Mouse (Mus musculus) right cerebral cortex, postnatal 4 days (tissue): ENCODE results near the gene Mmd2.
A peak's percentile ranks its signal among the peaks of the same experiment; 100 is the strongest.

ENCODE experiments used
- DNase-seq: peaks from one replicate; pipeline ENCODE4 v3.0.0-alpha.2; 2022

Gene Mmd2

DNA sequence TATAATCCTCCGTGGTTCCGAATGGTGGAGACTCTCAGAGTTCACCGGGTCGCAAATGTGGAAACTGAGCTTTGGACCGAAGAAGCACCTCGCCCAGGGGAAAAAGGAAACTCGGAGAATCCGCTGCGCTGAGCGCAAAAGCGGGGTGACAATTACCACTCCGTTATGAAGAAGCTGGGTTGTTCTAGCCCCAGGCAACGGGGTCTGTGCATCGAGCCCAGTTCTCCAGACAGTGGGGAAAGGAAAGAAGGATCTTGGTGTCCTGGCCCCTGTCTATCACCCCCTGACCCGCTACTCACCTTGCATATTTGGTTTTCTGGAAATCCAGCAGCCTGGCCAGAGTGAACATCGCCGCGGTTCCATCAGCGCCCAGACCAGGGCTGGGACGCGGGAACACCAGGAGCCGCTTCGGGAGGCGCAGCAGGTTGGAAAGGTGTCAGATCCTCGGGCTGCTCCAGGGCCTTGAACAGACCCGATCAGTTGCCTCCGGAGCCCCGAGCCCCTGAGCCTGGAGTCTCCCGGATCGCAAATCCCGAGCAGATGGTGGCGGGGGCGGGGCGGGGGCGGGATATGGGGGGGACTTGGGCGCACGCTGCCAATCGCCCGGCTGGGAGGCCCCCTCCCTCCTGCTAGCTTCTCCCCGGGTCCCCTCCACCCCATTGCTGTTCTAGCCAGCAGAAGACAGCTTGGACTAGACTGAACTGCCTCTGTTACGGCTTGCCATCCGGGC, at the start of gene Mmd2:
Gene Mmd2, minus strand, starts transcription at position 542 of the 730 bp plus-strand sequence.
- DNase-seq: peak; percentile 75

DNA sequence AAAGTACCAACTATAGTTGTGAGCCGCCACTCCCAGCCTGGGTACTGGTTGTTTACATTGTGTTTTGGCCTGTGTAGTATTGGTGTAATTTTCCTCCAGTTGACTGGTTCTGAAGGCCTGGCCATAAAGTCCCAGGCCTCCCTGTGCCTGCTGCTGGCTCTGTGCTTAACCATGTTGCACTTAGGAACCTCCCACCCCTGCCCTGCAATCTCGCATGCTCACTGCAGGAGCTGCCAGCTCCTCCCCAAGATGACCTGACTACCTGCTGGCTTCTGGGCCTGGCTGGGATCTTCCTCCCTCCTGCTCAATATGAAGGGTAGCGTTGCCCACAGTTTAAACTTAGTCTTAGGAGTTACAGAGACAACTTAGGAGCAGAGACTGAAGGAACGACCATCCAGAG, 43.7 kb upstream of the Mmd2 start:
- no peak for DNase-seq

DNA sequence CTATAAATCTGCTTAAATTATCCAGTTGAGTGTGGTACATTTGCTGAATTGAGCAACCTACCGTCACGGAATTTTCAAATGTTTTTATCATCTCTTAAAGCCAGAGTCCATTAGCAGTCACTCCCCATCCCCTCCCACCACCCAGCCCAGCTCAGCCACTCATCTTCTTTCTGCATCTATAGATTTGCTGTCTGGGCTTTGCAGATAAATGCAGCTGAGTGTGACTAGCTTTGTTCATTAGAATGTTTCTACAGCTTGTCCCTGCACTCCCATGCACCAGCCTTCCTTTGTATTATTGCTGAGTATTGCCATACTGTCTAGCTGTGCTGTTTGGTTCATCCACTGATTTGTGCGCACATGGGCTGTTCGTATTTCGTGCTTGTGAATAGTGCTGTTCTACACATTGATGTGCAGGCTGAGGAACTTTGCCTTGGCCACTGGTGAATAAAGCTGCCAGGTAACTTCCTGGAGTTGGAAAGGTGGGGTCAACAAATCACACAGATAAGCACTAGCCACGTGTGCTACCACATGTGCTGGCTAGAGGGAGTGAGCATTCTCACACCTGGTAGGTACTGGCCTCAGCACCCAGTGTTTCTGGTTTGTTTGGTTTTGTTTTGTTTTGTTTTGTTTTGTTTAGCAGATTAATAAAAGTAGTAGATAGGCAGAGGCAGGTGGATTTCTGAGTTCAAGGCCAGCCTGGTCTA, 42.3 kb upstream of the Mmd2 start:
- DNase-seq: no peak

DNA sequence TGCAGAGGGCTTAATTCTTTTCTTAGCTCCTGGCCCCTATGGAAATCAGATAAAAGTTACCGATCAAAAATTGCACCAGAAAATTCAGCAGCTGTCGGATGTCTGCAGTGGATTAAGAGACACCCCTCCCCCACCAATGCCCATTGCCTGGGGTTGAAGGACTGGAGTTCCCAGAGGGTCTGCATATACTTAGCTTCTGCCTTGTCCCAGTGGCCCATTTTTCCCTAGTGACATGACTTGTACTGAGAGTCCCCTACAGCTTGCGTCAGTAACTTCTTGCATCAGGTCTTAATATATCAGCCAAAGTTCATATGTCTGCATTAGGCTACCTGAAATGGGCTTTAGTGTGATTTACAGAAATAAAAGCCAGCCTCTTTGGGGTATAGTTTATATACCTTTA, 41.8 kb upstream of the Mmd2 start:
- DNase-seq: no peak

DNA sequence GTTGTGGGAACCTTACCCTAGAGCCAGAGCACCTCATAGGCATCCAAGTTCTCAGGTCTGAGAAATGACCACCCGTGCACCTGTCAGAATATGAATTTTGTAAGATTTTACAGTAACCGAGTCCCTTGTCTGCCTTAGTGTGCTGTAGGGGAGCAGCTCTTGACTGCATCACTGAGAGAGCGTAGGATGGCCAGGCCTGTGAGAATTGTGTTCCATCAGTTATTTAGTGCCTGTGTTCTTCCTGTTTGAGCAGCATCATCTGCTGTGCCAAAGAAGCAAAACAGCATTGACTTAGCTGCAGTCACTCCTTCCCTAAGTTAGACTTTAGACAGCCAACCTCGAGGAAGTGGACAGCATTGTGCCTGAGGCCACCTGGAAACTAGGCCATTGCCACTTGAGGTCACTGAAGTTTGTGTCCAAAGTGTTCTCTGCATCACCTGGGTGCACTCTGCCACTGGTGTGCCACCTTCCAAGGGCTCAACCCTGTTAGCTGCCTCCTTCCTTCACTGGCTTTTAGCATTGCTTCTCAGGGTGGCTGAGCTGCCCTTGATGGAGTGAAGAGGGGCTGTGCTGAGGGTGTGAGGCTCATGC, 41.0 kb upstream of the Mmd2 start:
- DNase-seq: no peak

DNA sequence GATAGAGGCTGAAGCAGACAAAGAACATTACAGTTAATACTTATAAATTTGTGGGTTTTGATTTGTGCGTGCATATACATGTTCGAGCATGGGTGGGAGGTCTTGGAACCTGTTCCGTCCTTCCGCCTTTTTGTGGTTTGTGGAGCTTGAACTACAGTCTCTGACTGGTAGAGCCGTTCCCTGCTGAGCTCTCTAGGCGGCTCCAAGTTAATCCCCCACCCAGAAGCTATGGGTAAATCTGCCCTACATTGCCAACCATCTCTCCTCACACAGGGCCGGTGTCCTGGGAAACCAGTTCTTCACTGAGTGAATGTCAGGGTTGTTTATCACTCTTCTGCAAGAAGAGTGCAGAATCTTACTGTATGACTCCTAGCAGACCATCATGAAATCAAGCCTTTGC, 39.6 kb upstream of the Mmd2 start:
- no peak for DNase-seq

DNA sequence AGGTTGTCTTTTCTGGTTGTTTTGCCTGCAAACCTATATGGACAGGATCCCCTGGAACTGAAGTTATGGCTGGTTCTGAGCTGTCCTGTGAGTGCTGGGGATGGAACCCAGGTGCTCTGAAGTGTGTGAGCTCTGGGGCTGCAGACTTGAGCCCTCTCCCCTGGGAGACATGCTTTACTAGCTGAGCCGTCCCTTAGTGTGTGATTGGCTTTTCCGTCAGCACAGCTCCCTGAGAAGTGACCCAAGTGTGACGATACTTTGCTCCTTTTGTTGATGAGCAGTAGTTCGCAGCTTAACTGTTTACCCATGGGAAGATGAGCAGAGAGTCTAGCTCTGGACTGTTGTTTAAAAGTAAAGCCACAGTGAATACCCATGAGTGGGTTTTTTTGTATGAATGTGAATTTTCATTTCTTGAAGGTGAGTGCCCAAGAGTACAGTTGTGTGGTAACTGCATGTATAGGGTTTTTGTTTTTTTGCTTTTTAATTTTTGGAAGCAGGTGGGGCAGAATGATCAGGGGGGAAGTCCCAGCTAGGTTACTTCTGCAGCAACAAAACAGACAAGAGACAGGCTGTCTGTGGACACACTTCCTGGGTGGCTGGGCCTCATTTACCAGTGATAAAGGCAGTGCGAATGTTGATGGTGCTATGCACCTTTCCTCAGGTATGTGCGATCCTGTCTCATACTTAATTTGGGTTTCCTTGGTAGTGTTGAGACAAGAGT, 32.9 kb upstream of the Mmd2 start:
- no peak for DNase-seq

DNA sequence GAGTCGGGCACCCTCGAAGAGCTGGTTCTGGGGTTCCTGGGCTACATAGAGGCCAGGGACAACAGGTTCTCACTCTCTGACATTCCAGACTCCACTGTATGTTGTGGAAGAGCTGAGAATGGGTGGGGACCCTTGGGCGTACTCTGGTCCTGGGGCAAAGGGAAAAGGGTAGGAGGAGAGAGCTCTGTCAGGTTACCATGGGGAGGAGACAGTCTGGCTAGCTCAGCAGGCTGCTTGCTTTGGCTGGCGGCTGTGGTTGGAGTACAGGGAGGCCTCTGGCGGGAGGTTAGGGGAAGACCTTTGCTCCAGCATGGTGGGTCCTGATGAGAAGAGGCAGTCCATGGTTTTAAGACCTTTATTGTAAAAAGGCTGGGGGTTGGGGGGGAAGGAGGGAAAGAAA, 31.5 kb upstream of the Mmd2 start:
- no peak for DNase-seq

DNA sequence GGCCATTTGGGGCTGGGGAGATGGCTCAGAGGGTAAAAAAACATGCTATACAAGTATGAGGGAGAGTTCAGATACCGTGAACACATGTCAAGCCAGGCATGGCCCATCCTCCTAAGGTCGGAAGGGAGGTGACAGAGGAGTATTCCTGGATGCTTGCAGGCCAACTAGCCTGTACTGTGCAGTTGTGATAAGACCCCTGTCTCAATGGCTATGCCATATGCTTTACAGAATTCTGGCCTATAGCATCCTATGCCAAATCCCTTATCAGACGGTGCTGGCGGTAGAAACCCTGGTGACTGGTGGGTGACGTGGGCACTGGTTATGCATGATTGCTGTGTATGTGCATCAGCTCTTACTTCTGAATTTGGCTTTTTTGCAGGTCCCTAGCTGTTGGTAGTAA, 29.2 kb upstream of the Mmd2 start:
- DNase-seq: no peak

DNA sequence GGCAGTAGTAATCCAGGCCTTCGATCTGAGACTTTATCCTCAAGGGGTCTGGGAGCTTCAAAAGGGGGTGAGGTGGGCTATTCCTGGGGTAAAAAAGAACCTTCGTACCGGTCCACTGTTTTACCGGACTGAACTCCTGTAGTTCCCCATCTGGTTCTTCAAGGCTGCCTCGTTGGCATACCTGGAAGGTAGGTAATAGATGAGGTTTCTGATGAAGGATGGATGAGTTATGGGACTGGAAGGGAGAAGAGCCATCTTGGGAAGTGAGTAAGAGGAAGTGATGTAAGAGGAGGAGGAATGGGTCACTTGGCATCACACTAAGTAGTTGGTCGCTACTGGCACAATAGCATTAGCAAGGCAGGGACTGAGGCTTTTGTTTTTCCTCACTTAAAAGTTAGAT, 21.6 kb upstream of the Mmd2 start:
- no peak for DNase-seq

DNA sequence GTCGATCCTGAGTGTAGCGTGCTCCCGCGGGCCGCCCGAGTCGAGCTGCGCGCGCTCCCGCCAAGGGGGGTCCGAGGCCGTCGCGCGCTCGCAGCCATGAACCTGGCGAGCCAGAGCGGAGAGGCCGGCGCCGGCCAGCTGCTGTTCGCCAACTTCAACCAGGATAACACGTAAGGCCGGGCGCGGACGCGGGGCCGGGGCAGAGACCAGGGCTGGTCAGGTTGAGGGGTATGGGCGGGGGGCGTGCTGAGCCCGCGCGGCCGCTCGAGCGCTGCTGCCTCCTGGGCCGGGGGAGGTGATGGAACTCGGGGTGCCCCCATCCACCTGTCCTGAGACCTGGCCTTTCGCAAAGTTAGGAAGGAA, 21.0 kb upstream of the Mmd2 start:
- DNase-seq: peak; percentile 27

DNA sequence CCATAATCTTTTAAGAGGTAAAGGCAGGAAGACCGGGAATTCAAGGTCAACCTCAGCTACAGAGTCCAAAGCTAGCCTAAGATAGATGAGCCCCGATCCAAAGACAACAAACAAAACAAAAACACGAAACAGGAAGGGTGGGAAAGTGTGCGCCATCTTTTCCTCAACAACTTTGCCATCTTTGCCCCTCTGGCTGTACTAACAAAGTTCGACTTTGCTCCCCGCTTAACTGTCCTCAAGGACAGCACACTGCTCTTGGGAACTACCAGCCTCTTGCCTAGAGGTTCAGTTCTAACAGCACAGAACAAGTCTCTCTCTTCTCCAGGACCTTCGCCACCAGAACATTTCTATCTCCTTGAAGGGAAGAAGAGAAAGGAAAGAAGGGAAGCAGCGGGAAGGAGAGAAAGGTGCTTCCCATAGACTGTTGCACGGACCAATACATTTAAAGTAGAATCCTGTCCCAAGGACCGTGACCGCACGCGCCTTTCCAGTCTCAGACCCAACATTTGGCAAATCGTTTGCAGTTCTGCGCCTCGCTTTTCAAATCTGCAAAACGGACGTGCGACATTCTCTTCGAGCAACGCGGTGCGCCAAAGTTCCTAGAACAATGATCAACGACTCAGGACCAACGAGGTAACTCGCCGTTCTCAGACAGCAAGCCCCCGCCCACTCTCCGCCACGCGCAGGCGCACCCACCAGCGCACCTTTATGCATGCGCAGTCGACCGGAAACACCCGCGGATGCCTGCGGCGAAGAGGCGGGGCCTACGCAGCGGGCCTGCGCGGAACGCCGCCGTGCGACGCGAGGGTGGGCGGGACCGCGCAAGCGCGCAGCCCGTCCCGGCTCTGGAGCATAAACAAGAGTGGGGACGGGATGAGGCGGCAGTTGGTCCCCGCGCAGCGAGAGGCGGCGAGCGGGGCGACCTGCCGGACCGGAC, 20.4 kb upstream of the Mmd2 start:
- peak; percentile 92 for DNase-seq

DNA sequence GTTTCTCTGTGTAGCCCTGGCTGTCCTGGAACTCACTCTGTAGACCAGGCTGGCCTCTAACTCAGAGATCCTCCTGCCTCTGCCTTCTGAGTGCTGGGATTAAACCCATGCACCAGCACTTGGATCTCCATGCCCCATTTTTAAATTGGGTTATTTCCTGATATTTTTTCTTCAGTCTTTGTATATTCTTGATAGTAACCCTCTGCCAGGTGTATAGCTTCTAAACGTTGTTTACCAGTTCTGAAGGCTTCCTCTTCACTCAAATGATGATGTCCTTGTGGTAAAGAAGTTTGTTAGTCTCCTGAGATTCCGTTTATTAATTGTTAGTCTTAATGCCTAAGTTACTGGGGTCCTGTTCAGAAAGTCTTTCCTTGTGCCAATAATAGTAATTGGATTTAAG, 18.8 kb upstream of the Mmd2 start, which contains the start of gene Wipi2:
Gene Wipi2, plus strand, starts transcription at position 301 of the 400 bp plus-strand sequence.
- DNase-seq: no peak

DNA sequence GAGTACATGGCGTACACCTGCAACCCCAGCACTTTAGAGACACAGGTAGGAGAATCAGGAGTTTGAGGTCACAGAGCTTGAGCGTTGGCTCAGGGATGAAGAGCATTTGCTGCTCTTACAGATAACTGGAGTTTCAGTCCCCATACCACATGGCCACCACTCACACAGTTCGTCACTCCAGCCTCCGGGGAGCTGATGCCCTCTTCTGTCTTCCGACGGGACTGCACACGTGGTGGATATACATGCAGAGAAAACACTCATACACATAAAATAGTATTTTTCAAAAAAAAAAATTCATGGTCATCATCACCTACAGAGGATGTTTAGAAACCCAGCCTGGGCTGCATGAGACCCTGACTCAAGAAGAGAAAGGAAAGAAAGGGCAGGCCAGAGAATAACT, 14.5 kb upstream of the Mmd2 start:
- no peak for DNase-seq

DNA sequence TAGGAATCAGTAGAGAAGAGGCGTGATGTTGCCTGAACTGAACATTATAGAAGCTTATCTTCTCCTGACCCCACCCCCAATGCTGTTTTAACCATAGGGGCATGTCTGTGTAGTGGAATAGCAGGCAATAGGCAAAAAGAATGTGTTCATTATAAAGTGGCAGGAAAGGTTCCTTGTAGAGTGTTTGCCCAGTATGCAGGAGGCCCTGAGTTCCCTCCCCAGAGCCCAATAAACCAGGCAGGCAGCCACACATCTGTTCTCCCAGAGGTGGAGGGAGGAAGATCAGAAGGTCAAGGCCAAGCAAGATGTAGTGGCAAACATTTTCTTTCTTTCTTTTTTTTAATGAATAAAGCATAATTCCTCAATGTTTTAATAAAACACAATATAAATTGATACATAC, 13.5 kb upstream of the Mmd2 start:
- no peak for DNase-seq

DNA sequence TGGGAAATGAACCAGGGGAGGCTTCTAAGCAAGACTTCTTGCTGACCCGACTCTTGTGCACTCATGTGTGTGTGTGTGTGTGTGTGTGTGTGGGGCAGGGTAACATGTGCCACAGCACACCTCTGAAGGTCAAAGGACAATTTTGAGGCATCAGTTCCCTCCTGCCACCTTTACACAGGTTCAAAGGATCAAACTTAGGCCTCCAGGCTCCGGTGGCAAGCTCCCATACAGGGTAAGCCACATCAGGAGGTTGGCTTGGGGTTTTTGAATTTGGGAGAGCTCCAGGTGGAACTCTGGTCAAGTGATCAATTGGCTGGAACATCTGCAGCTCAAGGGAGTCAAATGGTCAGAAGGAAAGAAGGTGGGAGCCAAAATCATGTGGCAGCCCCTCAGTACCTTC, 12.8 kb upstream of the Mmd2 start:
- DNase-seq: no peak

DNA sequence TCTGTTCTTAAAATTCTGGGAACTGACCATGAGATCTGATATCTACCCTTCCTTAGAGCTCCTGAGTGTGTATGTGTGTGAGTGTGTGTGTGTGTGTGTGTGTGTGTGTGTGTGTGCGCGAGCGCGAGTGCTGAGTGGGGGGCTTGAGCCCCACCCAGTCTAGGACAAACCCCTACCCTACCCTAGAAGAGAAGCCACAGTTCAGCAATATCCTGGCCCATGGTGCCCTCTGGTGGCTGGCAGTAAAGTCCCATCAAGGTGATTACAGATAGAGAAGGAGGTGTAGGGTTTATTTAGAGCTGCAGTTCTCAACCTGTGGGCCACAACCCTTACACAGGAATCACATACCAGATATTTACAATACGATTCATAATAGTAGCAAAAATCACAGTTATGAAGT, 11.3 kb upstream of the Mmd2 start:
- peak; percentile 78 for DNase-seq

DNA sequence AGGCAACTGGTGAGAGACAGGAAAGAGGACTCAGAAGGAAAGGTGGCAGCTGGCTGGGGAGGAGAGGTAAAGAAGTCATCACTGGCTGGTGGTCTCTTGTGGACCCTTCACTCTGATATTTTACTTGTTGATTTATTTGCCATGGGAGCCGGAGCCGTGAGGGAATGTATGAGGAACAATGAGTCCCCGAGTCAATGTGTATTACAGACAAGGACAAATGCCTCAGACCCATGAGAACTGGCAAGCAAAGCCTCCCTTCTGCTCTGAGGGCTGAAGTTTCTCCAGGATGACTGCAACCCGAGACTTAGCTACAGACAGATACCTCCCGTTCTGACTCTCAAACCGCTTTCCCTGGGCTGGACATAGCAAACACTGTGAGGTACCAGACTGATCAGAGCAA, 7.7 kb upstream of the Mmd2 start:
- no peak for DNase-seq

DNA sequence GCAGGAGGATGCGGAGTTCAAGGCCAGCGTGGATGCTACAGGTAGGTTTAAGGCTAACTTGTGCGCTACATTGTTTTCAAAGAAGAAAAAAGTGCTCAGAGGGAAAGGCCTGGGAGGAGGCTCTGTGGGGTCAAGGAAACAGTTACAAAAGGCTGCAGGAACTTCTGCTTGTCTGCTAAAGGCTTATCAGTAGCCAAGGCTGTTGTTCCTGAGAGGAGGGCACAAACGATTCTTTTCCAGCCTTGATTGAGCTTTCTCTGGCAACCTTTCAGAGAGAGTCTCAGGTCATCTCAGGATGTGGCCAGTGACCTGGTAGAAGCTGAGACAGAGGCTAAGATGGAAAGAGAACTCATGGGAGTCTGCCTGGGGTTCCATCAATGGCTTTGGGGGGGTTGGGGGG, 7.0 kb upstream of the Mmd2 start:
- DNase-seq: no peak

DNA sequence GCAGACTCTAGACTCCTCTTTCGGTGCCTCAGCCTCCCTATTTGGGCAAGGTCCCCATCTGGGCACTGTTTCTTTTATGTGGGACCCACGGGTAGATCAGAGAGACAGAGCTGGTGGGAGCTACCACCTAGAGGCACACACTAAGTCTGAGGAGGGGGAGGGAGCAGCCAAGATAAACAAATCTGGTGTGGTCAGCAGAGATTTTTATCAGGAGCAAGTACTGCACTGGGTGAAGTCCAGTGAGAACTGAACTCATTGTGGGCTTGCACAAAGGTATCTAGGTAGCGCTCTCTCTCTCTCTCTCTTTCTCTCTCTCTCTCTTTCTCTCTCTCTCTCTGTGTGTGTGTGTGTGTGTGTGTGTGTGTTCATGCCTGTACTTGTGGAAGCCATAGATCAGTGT, 5.9 kb upstream of the Mmd2 start:
- DNase-seq: no peak

DNA sequence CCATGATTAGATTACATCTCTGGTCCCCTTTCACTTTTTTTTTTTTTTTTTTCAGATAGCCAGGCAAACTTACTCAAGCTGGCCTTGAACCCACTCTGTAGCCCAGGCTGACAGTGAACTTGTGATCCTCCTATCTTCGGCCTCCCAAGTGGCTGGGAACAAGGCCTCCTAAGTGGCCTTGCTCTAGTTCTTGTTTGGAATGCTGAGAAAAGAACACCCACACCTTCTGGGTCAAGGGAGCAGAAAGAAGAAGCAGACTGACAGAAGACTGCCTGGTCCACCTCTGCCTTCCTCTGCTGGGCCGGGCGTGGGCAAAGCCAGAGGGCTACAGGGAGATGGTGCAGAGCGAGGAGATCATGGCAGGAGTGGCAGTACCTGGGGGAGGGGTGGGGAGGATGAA, 1.8 kb upstream of the Mmd2 start:
- DNase-seq: no peak

DNA sequence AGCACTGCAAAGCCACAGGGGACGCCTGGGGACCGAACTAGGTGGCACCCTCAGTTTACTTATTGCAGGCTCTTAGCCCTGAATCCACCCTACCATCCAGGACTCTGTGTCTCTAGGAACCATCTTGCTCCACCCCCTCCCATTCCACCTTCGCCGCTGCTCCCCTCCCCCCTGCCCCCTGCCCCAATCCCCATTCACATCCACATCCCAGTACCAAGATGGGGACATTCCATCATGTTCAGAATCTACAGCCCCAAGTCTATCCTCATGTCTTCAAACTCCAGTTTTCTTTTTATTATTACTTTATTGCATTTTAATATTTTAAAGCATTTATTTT, 357 bp upstream of the Mmd2 start:
- no peak for DNase-seq

DNA sequence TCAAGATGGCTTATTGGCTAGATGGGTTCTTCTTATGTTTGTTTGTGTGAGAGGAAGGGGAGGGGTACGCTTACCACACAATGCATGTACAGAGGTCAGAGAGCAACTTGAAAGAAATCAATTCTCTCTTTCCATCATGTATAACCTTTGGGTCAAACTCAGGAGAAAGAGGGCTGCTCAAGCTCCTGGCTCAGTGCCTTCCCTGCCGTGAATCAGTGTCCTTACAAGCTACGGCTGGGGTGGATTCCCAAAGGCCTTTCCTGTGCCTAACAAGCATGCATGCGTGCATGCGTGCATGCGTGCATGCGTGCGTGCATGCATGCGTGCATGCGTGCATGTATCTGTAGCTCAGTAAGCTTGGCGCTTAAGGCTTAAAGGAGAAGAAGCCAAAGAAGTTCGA, 3.3 kb downstream of the Mmd2 start:
- no peak for DNase-seq
